Mouse (Mus musculus) spleen, adult 2 months (tissue): ENCODE results near the gene Grhl3. TPM values are rescaled to one million over a fixed set of nuclear protein-coding genes. Genes with fewer than 3 reads are reported as not detected.
A peak's percentile ranks its signal among the peaks of the same experiment; 100 is the strongest.

Source experiments
- DNase-seq, 2 experiments: peaks; one replicate each; pipeline versions ENCODE4 v3.0.0 to v3.0.0-alpha.2; 2012 to 2021; ENCODE audit warnings: low spot score in 2 of 2, low read depth in 1 of 2
- H3K27ac ChIP-seq: fragments of 200-500 bp; 2 replicates; pipeline ENCODE4 v1.5.1; 2012; ENCODE audit warnings: low read length, inconsistent platforms; ENCODE audit not compliant: insufficient read depth
- H3K27me3 ChIP-seq: fragments of 200-500 bp; 2 replicates; pipeline ENCODE4 v1.6.1; 2012; ENCODE audit warnings: mild to moderate bottlenecking, moderate library complexity, low read length, inconsistent platforms; ENCODE audit not compliant: control insufficient read depth, insufficient read depth
- H3K36me3 ChIP-seq: fragments of 200-500 bp; 2 replicates; pipeline ENCODE4 v1.6.1; 2012; ENCODE audit warnings: mild to moderate bottlenecking, low read length, inconsistent platforms; ENCODE audit not compliant: control insufficient read depth, insufficient read depth
- H3K4me1 ChIP-seq: fragments of 200-500 bp; 2 replicates; pipeline ENCODE4 v1.6.1; 2011; ENCODE audit warnings: inconsistent platforms; ENCODE audit not compliant: control insufficient read depth, insufficient read depth, insufficient read length
- H3K4me3 ChIP-seq: fragments of 200-500 bp; 2 replicates; pipeline ENCODE4 v1.5.1; 2011; ENCODE audit warnings: mild to moderate bottlenecking, inconsistent platforms; ENCODE audit not compliant: insufficient read depth, insufficient read length; ENCODE audit errors: extremely low read depth
- CTCF ChIP-seq: fragments of 200-500 bp; IDR thresholded peaks from 2 replicates; pipeline ENCODE4 v1.5.1; 2011; ENCODE audit warnings: mild to moderate bottlenecking, inconsistent platforms; ENCODE audit not compliant: insufficient read depth, insufficient read length, insufficient replicate concordance; ENCODE audit errors: extremely low read depth
- POLR2A ChIP-seq: fragments of 200-500 bp; IDR thresholded peaks from 2 replicates; pipeline ENCODE4 v1.6.1; 2011; ENCODE audit warnings: low read depth, low read length, inconsistent platforms
- WGBS: fragments of 180-500 bp; shearing (Covaris S2); methylation state at CpG from one replicate; pipeline ENCODE4 v1.1.7; 2018; 5-methylcytosine and 5-hydroxymethylcytosine counted together
- polyA plus RNA-seq: library from polyadenylated mRNA; depleted of rRNA; stranded (reverse); fragments of >200 nt; gene quantifications from 2 replicates; pipeline ENCODE4 v1.2.3, GENCODE M21; 2012

Gene Grhl3
- polyA plus RNA-seq, 1 experiment: 0.12 TPM

- WGBS: 52% methylated on average over 8 of the region's 8 CpGs
- H3K27me3 ChIP-seq: no peaks in the 10 kb centered on the region
Measured at GRCm38 (mm10) chr4:135591610-135592304, 18.3 kb upstream of the Grhl3 start.

GRCm38 (mm10) chr4:135591086-135591485 lies 17.7 kb upstream of the Grhl3 start:
- DNase-seq: no peak
- no peaks in the 10 kb centered on the region for H3K36me3 ChIP-seq
- TF ChIP-seq POLR2A (no peak), CTCF (no peak)
- H3K4me3 ChIP-seq: no peak overlapping the region
- 65% methylated on average over 3 of the region's 3 CpGs for WGBS
- H3K27me3 ChIP-seq: no peaks in the 10 kb centered on the region
- H3K4me1 ChIP-seq: no peaks in the 10 kb centered on the region
- H3K27ac ChIP-seq: no peak overlapping the region

More at GRCm38 (mm10) chr4:135591610-135592304, 18.3 kb upstream of the Grhl3 start:
- DNase-seq: no peak
- Histone ChIP-seq H3K4me1 (no peaks in the 10 kb centered on the region), H3K36me3 (no peaks in the 10 kb centered on the region), H3K27ac (no peak overlapping the region), H3K4me3 (no peak overlapping the region)
- TF ChIP-seq POLR2A (no peak), CTCF (no peak)

- Histone ChIP-seq H3K27ac (no peak overlapping the region), H3K4me1 (no peaks in the 10 kb centered on the region), H3K36me3 (no peaks in the 10 kb centered on the region), H3K27me3 (no peaks in the 10 kb centered on the region), H3K4me3 (no peak overlapping the region)
- DNase-seq: no peak
- no peak for TF ChIP-seq POLR2A
- no peak for TF ChIP-seq CTCF
- WGBS: 69% methylated on average over 4 of the region's 4 CpGs
Measured at GRCm38 (mm10) chr4:135584838-135585237, 11.4 kb upstream of the Grhl3 start.

DNA sequence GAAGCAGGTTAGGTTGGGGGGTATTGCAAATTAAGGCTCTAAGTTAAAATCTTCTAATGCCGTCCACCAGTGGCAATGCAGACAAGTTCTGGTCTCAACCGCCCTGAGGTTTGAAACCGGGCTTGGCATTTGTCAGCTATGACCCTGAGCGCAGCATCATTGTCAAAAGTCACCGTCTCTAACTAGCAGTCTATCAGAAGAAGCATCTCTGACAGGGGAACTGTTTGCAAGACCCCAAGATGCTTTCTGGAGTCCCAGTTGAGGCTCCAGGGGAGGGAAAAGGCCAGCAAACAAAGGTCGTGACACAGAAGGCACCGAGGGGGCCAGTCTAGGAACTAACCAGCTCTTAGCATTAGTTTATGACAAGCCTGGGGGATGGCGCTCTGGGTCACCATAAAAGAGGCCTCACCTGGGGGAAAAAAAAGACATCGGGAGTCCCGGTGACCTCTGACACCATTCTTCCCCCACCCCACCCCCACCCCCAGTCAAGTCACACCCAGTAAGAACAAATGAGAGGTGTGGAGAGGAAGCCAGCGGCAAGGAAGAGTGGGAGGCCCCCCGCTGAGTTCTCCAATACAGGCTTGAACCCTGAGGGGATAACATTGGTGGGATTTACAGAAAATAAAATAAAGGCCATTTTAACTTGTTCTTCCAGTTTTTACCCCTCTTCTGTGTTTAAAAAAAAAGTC lies 7.9 kb upstream of the Grhl3 start:
- no peak for TF ChIP-seq CTCF
- TF ChIP-seq POLR2A: no peak
- no peak overlapping the region for H3K4me3 ChIP-seq
- DNase-seq: no peak
- no peaks in the 10 kb centered on the region for H3K4me1 ChIP-seq
- no peaks in the 10 kb centered on the region for H3K36me3 ChIP-seq
- H3K27me3 ChIP-seq: no peaks in the 10 kb centered on the region
- 67% methylated on average over 12 of the region's 12 CpGs for WGBS
- H3K27ac ChIP-seq: no peak overlapping the region

DNA sequence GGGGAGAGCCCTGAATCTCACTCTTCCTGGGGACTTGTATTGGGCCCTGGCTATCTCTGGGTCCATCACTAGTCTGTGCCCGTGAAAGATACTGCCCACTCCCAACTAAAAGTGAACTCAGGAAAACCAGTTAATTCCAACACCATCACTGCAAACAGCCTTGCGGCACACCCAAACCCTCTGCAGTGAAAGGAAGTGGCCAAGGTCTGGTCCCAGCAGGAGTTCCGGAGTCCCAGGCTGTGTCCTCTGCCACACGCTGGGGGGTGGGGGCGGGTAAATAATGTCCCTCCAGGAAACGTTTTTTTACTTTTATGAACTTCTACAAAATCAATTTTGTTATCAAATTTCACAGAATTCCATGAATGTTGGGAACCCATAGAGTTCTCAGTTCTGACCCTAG lies 6.3 kb upstream of the Grhl3 start:
- 56% methylated on average over 6 of the region's 6 CpGs for WGBS
- no peaks in the 10 kb centered on the region for H3K4me1 ChIP-seq
- H3K27me3 ChIP-seq: no peaks in the 10 kb centered on the region
- DNase-seq: no peak
- H3K4me3 ChIP-seq: no peak overlapping the region
- TF ChIP-seq CTCF (no peak), POLR2A (no peak)
- 0 out of 2 replicates have a peak overlapping the region, but pooled peaks have one; percentile 42 for H3K27ac ChIP-seq
- no peaks in the 10 kb centered on the region for H3K36me3 ChIP-seq

DNA sequence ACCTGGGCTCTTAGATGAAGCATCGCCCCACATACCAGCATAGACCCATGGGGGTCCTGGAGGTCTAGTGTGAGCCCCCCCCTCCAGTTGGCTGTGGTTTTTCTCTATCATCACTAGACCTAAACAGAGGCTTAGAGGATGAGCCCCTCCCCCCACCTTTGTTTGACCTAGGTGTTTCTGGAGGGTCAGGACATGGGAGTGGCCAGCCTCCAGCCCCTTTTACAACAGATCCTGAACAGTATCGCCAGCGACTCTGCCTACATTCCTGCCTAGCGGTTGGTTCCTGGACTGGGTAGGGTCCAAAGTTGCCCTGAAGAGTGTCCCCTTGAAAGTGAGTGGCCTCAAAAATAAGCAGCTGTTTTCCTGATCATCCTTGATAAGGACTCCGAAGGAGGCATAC lies 5.1 kb upstream of the Grhl3 start:
- Histone ChIP-seq H3K36me3 (no peaks in the 10 kb centered on the region), H3K27ac (no peak overlapping the region), H3K27me3 (peaks cover under 1% of the 10 kb centered on the region; the same call in 1 of the 2 replicates), H3K4me1 (0 out of 2 replicates have a peak, but pooled peaks cover under 1% of the 10 kb centered on the region), H3K4me3 (no peak overlapping the region)
- DNase-seq: no peak
- TF ChIP-seq CTCF (no peak), POLR2A (no peak)
- WGBS: 86% methylated on average over 5 of the region's 5 CpGs

DNA sequence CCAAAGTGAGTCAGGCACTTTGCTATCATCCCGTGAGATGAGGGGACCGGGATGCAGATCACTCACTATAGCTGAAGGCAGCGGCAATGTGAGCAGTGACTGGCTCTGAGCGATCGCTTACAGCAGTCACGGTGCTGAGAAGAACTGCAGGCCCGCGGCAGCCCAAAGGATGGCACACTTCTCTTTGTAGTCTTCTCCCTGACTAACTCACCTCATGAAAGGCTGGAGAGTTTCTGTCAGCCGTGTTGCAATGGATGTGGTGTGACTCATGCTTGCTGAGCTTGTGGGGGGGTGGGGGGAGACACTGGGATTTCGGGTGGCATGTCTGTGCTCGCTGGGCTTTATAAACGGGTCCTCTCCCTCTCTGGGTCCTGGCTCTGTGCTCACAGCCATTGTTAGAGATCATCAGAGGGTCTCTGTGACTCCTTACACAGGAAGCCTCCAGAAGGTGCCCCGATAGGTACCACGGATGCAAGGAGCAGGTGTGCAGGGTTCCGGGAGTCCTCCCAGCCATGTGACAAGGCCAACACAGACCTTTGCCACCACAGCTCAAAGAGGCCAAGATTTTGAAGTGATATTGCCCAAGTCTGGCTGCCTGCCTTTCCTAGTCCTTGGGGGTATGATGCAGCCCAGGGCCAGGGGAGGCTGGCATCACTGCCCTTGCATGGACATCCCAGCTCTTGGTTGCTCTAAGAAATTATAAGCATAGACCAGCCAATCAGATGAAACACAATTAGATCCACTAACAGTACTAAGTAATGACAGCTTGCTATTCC lies 2.1 kb upstream of the Grhl3 start:
- TF ChIP-seq CTCF: no peak
- TF ChIP-seq POLR2A: no peak
- Histone ChIP-seq H3K4me3 (no peak overlapping the region), H3K27ac (no peak overlapping the region), H3K4me1 (peaks cover 12% of the 10 kb centered on the region; the same call in 1 of the 2 replicates), H3K27me3 (peaks cover 8% of the 10 kb centered on the region; the same call in 1 of the 2 replicates), H3K36me3 (no peaks in the 10 kb centered on the region)
- WGBS: 68% methylated on average over 15 of the region's 15 CpGs
- DNase-seq: no peak
